Mouse (Mus musculus) forebrain, embryonic 10.5 days (tissue): ENCODE measurements around the gene Deup1. TPM values are rescaled to one million over a fixed set of nuclear protein-coding genes. Genes with fewer than 3 reads are reported as not detected.

Experiments
- DNase-seq: peaks from one replicate; pipeline ENCODE4 v3.0.0-alpha.2; 2017; ENCODE audit warnings: low spot score; ENCODE audit errors: extremely low spot score
- H3K27ac ChIP-seq: fragments of 300-500 bp; sonication (generic); 2 replicates; pipeline ENCODE4 v1.5.1; 2016; ENCODE audit warnings: mild to moderate bottlenecking
- H3K27me3 ChIP-seq: fragments of 300-500 bp; sonication (generic); 2 replicates; pipeline ENCODE4 v1.6.1; 2016; ENCODE audit warnings: mild to moderate bottlenecking; ENCODE audit not compliant: poor library complexity, severe bottlenecking
- H3K36me3 ChIP-seq: fragments of 300-500 bp; sonication (generic); replicated peaks from 2 replicates; pipeline ENCODE4 v1.6.1; 2016; ENCODE audit warnings: mild to moderate bottlenecking, moderate library complexity
- H3K4me1 ChIP-seq: fragments of 300-500 bp; sonication (generic); 2 replicates; pipeline ENCODE4 v1.6.1; 2016
- H3K4me3 ChIP-seq: fragments of 300-500 bp; sonication (generic); 2 replicates; pipeline ENCODE4 v1.5.1; 2016; ENCODE audit warnings: mild to moderate bottlenecking, moderate library complexity
- H3K9me3 ChIP-seq: fragments of 300-500 bp; sonication (generic); 2 replicates; pipeline ENCODE4 v1.6.1; 2016; ENCODE audit warnings: mild to moderate bottlenecking, moderate library complexity
- WGBS: fragments of 180-500 bp; shearing (Covaris S2); methylation state at CpG from one replicate; pipeline ENCODE4 v1.1.7; 2016; 5-methylcytosine and 5-hydroxymethylcytosine counted together
- polyA plus RNA-seq: library from polyadenylated mRNA; unstranded; fragments of >200 nt; fragmentation: Nextera tagmentation; extraction: Ambion mirVana; gene quantifications from 2 replicates; pipeline ENCODE4 v1.2.1, GENCODE M21; 2016

Deup1 gene
- polyA plus RNA-seq, 1 experiment from 2014 or later, result 1.3 TPM

- Histone ChIP-seq H3K27me3 (no peaks in the 10 kb centered on the region), H3K36me3 (peaks cover 10% of the 10 kb centered on the region), H3K4me1 (peaks cover 22% of the 10 kb centered on the region), H3K4me3 (no peak overlapping the region), H3K9me3 (no peaks in the 10 kb centered on the region), H3K27ac (no peak overlapping the region)
- DNase-seq, result no peak
- 88% methylated on average over 8 of the region's 8 CpGs for WGBS
Measured at GRCm38 (mm10) chr9:15525246-15525645, 102.5 kb downstream of the Deup1 start.

- peaks cover 10% of the 10 kb centered on the region for H3K36me3 ChIP-seq
- 92% methylated on average over 6 of the region's 6 CpGs for WGBS
- no peak overlapping the region for H3K4me3 ChIP-seq
- H3K27ac ChIP-seq, result no peak overlapping the region
- no peaks in the 10 kb centered on the region for H3K9me3 ChIP-seq
- no peaks in the 10 kb centered on the region for H3K27me3 ChIP-seq
- peaks cover 13% of the 10 kb centered on the region; the same call in 1 of the 2 replicates for H3K4me1 ChIP-seq
- no peak for DNase-seq
Measured at GRCm38 (mm10) chr9:15523646-15524045, 104.1 kb downstream of the Deup1 start.

GRCm38 (mm10) chr9:15522887-15523286 is 104.8 kb downstream of the Deup1 start:
- Histone ChIP-seq H3K9me3 (no peaks in the 10 kb centered on the region), H3K27ac (no peak overlapping the region), H3K4me1 (0 out of 2 replicates have a peak, but pooled peaks cover 11% of the 10 kb centered on the region), H3K27me3 (no peaks in the 10 kb centered on the region), H3K36me3 (peaks cover 10% of the 10 kb centered on the region), H3K4me3 (no peak overlapping the region)
- no peak for DNase-seq
- 93% methylated on average over 5 of the region's 5 CpGs for WGBS

- Histone ChIP-seq H3K4me3 (no peak overlapping the region), H3K9me3 (no peaks in the 10 kb centered on the region), H3K36me3 (peaks cover 8% of the 10 kb centered on the region), H3K27me3 (no peaks in the 10 kb centered on the region), H3K4me1 (0 out of 2 replicates have a peak, but pooled peaks cover 11% of the 10 kb centered on the region), H3K27ac (no peak overlapping the region)
- 93% methylated on average over 10 of the region's 10 CpGs for WGBS
- no peak for DNase-seq
Measured at GRCm38 (mm10) chr9:15522348-15522747, 105.4 kb downstream of the Deup1 start.

GRCm38 (mm10) chr9:15517979-15518378 is 109.8 kb downstream of the Deup1 start:
- peaks cover 6% of the 10 kb centered on the region for H3K36me3 ChIP-seq
- no peak for DNase-seq
- H3K27ac ChIP-seq, result no peak overlapping the region
- no peaks in the 10 kb centered on the region for H3K27me3 ChIP-seq
- H3K9me3 ChIP-seq, result no peaks in the 10 kb centered on the region
- no peak overlapping the region for H3K4me3 ChIP-seq
- WGBS, result 71% methylated on average over 4 of the region's 4 CpGs
- peaks cover 23% of the 10 kb centered on the region for H3K4me1 ChIP-seq

- Histone ChIP-seq H3K4me1 (peaks cover 30% of the 10 kb centered on the region), H3K9me3 (no peaks in the 10 kb centered on the region), H3K36me3 (peaks cover 6% of the 10 kb centered on the region), H3K27me3 (no peaks in the 10 kb centered on the region), H3K27ac (no peak overlapping the region), H3K4me3 (no peak overlapping the region)
- no peak for DNase-seq
- 80% methylated on average over 2 of the region's 2 CpGs for WGBS
Measured at GRCm38 (mm10) chr9:15516007-15516406, 111.7 kb downstream of the Deup1 start.

- H3K4me1 ChIP-seq, result peaks cover 46% of the 10 kb centered on the region
- 73% methylated on average over 7 of the region's 7 CpGs for WGBS
- H3K9me3 ChIP-seq, result no peaks in the 10 kb centered on the region
- no peak overlapping the region for H3K4me3 ChIP-seq
- DNase-seq, result no peak
- no peak overlapping the region for H3K27ac ChIP-seq
- peaks cover 6% of the 10 kb centered on the region for H3K36me3 ChIP-seq
- H3K27me3 ChIP-seq, result no peaks in the 10 kb centered on the region
Measured at GRCm38 (mm10) chr9:15512918-15513317, 114.8 kb downstream of the Deup1 start.

GRCm38 (mm10) chr9:15510557-15511310 is 117.0 kb downstream of the Deup1 start:
- no peaks in the 10 kb centered on the region for H3K27me3 ChIP-seq
- peaks cover 58% of the 10 kb centered on the region for H3K4me1 ChIP-seq
- 86% methylated on average over 3 of the region's 3 CpGs for WGBS
- no peaks in the 10 kb centered on the region for H3K9me3 ChIP-seq
- no peak for DNase-seq
- H3K4me3 ChIP-seq, result no peak overlapping the region
- H3K36me3 ChIP-seq, result peaks cover 14% of the 10 kb centered on the region
- no peak overlapping the region for H3K27ac ChIP-seq

Other genes with a start within 250 kb of the Deup1 start
- gene Smco4, start 134.5 kb downstream of the Deup1 start, polyA plus RNA-seq, result 2.6 and 3.7 TPM in 2 replicates
- gene Slc36a4, start 81.8 kb upstream of the Deup1 start, polyA plus RNA-seq, result 9.9 and 10.9 TPM in 2 replicates
- gene Mtnr1b, start 246.6 kb upstream of the Deup1 start, polyA plus RNA-seq, result not detected in 2 replicates